Mouse (Mus musculus) ES-Bruce4 (cell line): ENCODE measurements around the gene Erfe.

Experiments
- CTCF ChIP-seq: IDR thresholded peaks from one replicate; pipeline ENCODE4 v1.8.1; 2011; ENCODE audit warnings: low read depth, low read length
- EP300 ChIP-seq: IDR thresholded peaks from 2 replicates; pipeline ENCODE4 v1.6.1; 2011; ENCODE audit warnings: low read depth, low read length; ENCODE audit not compliant: insufficient read depth
- POLR2A ChIP-seq: IDR thresholded peaks from one replicate; pipeline ENCODE4 v1.8.1; 2011; ENCODE audit warnings: low read length; ENCODE audit not compliant: insufficient read depth

- TF ChIP-seq EP300 (no peak), CTCF (peak; percentile 61), POLR2A (no peak)
Measured at GRCm38 (mm10) chr1:91380453-91381090, 14.3 kb downstream of the Erfe start.
